Mouse (Mus musculus) mesoderm, embryonic 11.5 days (tissue): ENCODE results near the gene Hoxb9.
A peak's percentile ranks its signal among the peaks of the same experiment; 100 is the strongest.

Experiments
- DNase-seq: peaks from one replicate; pipeline ENCODE4 v3.0.0-alpha.2; 2012; ENCODE audit warnings: low read depth, low spot score

Gene Hoxb9

DNA sequence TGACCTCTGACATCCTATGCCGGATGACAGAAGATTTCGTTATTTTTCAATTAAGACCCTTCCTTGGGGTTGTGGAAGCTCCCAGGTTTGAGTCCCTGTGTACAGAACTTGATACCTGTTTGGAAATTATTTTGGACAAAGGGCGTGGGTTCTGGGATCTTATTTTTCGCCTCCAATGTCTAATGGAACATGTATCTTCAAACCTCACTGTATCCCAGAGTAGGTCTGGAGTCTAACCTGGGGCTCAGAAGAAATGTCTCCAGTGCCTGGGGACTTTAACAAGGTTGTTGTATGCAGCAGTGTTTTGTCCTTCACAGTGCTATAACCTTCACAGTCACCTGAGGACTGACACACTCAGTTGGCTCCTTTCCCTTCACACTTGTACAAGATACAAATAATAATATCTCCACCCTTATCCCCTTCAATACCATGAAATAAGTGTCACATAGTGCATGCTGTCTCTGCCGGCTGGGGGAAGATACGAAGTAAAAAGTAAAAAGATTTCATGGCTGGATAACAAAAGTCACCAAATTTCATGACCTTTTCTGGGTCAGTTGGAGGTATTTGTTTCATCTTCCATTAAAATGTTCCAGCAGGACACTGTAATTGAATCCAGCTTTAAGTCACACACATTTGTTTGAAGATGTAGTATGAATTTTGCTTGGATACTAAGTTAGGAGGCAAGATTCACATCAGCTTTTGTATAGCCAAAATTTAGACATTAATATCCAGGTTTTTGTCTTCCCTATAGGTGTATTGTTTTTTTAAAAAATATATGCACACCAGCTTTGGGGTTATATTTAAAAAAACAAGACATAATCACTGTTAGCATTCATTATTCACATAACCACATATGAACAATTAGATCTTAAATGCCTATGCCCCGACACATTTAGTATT is 4.0 kb upstream of the Hoxb9 start:
- no peak for DNase-seq

DNA sequence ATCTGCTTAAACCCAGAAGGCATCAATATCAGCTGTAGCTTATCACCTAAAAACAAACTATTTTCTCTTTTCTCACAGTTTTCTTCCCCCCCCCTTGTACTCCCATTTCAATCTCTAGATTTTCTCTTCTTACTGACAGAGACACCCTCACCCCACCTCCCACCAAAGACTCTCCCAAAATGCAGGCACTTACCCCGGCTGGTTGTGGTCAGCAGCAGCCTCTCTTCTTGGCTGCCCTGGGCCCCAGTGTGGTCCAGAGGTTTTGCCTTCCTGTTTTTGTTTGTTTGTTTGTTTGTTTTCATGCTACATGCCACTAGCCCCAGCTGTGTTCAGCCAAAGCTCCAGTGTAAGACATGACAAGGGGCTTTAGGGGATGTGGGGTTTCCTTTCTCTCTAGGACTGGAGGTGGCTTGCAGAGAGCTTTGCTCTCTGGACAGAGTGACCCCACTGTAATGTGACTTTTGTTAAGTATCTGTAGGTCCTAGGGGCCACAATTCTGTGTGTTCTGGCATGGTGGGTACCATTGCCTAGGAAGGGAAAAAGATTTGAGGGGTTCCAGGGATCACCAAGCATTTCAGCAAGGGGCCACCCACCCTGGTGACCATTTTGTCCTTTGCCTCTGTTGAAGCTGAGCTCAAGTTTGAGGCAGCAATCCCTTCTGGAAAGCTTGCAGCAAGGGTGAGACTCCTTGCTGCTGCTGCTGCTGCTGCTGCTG is 3.1 kb upstream of the Hoxb9 start:
- DNase-seq: no peak

DNA sequence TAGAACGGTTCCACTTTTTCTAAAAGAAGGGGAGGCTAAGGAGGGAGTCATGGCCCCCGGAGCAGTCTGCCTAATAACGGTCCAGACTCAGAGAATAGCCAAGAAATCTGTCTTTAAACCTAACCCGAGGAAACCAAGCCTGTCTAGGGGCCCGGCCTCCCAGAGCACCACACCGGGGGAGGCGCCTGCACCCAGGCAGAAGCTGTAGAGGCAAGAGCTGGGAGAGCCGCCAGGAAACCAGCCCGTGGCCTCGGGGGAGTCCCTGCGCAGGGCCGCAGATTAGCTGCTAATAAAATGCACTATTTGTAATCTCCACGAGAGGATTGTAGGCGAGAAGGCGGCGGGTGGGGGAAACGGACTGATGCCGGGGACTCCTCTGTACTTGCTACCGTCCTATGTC is 1.4 kb upstream of the Hoxb9 start:
- DNase-seq: no peak

DNA sequence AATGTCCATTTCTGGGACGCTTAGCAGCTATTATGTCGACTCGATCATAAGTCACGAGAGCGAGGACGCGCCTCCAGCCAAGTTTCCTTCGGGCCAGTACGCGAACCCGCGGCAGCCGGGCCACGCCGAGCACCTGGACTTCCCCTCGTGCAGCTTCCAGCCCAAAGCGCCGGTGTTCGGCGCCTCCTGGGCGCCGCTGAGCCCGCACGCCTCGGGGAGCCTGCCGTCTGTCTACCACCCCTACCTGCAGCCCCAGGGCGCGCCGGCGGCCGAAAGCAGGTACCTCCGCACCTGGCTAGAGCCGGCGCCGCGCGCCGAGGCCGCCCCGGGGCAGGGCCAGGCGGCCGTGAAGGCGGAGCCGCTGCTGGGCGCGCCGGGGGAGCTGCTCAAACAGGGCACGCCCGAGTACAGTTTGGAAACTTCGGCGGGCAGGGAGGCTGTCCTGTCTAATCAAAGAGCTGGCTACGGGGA is 319 bp downstream of the Hoxb9 start:
- DNase-seq: no peak

DNA sequence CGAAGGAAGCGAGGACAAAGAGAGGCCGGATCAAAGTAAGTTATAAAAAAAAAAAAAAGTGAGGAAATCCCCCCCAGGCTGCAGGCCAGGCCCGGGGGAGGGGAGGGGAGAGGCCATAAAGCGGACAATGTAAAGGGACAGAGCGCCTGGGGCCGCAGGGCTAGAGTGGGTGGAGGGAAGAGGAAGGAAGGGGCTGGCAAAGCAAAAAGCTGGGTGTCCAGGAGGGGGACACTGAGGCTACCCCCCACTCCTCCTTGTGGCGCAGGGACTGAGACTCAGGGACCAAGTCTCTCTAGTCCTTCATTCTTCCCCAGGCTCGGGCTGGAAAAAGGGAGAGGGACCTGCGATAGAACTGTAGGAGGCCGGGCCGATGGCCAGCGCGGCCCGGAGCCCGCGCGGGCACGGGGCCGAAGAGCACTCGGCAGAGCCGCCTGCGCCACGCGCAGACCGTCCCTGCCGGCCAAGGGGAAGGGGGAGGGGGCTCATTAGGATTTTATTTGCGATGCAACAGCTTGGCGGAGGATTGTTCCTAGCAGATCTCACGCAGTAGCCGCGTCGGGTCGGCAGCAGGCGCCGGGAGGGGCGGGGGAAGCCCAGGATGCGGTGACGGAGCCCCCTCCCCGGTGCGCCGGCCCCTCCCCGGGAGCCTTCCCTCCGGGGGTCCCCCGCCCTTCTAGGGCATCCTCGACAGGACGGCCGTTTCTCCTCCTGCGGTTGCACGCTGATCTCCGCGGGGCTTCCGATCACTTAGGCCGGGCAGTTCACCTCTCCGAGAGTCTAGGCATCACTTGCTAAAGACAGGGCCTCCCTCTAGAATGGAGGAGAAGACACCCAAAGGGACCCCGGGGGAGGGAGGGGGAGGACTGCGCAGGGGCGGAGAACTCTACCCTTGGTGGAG is 1.0 kb downstream of the Hoxb9 start:
- DNase-seq: no peak

DNA sequence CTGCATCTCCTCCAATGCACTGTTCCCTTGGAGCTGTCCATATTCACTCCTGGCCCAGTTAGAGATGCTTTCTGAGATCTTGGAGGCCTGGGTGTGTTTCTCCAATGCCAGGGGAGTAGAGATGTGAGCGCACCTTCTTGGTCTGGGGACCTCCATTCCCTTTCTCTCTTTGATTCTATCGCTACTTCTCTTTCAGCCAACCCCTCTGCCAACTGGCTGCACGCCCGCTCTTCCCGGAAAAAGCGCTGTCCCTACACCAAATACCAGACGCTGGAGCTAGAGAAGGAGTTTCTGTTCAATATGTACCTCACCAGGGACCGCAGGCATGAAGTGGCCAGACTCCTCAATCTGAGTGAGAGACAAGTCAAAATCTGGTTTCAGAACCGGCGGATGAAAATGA is 3.2 kb downstream of the Hoxb9 start:
- no peak for DNase-seq

DNA sequence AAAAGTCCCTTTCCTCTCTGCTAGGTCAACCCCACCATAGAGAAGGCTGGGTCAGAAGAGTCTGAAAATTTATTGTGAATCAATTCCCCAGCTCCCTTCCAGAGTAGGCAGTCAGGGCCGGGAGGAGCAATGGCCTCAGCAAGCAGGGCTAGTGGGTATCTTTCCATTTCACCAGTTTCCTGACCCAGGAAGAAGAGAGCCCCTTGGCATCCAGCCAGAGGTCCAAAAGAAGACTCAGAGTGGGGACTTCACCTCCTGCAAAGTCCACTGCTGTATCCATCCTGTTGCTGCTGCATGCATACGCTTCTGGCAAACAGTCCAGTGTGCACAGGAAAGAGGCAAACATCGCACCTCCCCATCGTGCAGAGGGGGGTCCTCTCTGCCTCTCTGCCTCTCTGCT is 4.6 kb downstream of the Hoxb9 start:
- DNase-seq: no peak

DNA sequence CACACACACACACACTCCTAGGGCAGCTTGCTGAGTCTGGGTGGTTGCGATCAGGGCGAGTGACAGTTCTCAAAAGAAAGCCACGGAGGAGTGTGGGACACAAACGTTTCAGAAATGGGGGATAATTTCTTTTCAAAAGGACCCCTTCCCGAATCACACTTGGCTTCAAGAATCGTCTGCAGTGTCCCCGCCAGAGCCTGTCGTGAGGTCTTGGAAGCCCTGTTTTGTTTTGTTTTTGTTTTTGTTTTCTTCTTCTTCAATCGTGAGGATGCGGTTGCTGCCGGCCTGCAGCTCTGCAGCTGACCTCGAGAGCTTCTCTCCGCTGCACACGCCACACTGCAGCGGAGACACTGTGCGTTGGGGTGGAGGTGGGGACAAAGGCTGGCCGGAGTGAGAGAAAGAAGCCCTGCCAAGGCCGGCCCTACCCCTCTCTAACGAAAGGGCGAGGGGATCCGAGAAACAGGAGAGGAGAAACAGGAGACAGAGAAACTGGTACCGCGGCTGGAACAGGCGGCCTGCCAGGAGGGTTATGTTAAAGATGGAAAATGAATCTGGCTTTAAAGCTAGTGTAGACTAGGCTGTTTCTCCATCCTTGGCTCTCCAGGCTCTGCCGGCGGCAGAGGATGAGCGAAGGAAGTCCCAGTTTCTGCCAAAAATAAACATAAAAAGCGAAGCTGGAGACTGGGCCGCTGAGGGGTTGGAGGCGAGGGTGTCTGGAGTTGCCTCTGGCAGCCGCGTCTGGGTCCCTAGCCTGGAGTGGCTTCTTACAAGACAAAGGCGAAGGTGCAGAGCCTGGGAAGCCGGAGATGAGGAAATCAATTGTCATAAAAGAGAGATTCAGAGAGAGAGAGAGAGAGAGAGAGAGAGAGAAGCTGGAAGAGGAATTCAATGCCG is 6.1 kb downstream of the Hoxb9 start:
- DNase-seq: no peak

DNA sequence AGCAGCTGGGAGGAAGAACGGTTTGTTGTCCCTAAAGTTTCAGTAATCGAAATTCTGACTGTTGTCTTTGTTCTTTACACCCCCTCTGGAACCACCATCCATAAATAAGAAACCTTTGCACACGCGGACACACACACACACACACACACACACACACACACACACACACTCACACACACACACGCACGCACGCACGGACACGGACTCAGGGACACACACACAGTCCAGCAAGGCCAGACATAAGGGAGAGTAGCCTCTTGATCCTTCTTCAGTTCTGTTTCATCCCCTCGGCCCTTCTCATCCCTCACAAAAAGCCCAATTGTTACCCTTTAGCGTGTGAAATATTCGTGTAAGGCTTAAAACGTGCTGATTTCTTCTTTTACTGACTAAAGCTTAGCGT is 7.1 kb downstream of the Hoxb9 start:
- no peak for DNase-seq

DNA sequence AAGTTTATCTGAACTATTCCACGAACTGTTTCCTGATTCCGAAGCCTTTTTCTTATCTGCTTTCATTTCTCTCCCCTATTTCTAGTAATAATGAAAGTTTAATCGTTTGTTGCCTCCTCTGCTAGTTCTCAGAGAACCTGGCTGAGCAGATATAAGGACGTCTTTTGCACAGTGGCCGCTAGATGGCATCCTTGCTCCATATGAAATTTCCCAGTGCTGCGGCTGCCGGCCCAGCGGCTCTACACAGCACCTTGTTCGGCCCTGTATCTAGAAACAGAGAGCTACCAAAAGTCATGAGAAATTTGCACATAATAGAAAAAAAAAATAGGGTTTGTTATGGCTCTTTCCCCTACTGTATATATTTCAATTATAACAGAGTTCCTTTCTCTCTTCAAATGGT is 7.5 kb downstream of the Hoxb9 start:
- peak; percentile 93 for DNase-seq

DNA sequence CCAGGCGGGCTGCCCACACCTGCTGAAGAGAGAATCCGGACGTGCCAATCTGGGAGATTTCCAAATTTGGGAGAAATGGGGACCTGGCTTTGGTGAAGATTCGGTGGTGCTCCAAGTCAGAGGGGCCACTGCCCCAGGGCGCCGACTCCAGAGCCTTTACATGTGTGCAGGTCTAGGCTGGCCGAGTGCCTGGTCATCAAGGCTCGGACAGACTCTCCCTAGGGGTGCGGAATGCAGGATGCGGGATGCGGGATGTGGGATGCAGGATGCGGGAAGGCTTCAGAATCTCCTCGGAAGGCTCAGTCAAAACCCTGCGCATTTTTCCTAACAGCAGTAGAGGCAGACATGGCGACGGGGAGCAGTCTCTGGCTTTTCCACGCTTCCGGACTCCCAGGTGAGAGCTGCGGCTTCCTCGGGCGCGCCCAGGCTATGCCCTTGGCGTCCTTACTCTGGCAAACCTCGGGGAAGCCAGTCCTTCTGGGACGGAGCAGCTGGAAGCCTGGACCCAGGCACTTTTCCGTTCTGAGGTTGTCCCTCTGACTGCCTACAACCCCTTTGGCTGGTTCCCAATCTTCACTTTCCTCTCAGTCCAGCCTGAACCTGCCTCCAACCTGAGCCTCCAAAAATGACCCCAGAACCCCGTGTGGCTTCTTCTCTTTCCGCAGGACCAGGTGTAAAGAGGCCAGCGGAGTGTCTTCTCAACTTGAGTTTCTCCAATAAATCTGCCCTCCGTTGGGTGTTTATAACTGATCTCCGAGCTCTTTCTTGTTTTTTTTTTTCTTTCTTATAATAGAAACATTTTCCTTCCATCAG is 8.4 kb downstream of the Hoxb9 start:
- no peak for DNase-seq

DNA sequence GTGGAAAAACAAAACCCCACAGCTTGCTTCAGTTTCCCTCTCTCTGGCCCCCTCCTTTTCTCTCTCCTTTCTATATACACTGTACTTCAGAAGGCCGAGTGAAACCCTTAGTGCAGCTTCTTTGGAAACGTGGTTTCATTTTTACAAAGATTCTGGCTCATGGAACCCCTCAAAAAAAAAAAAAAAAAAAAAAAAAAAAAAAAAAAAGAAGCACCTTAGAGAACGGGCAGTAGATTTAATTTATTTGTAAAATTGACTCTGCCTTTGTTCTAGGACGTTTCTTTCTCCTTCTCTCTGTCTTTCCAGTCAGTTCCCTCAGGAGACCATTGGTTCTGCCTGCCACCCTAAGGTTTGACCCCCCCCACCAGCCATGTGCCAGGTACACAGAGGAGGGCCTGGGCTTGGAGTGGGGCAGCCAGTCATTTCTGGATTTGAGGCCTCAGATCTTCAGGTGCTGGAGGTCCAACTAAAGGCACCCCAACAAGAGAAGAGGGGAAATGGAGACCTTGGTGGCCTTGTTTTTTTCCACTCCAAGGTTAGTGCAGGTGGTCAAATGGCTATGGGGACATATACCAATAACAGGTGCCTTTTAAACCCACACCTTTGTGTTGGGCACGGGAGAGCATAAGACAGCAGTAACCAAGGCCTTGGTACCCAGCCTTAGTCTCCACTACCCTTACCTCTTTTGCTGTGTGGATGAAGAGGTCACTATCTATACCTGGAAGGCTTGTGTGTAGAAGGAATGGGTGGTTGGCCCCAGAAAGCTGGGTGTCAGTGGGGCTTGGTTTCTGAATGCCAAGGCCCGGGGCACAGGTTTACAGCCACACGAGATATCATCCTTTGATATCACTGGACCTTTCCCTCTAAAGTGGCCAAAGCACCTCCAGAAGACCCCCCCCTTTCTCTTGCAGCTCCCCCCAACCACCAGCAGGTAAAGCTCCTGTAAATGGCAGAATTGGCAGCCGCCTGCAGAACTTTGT is 9.4 kb downstream of the Hoxb9 start:
- DNase-seq: no peak

DNA sequence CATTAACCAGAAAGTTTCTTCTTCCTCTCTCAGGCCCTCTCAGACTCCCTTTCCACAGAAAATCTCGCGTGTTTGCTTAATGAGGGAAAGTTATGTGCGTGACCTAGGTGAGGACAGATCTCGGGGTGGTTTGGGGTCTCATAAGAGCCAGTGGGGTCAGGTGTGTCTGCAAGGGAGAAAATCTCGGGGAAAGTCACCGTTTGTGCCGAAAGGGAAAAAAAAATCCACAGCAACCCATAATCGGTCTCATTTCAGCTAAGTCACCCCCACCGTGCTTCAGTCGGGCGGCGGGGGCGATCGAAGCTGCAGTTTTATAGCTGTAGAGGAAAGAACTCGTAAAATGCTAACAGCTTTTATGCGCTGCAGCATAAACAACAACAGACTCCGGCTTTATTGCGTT is 10.1 kb downstream of the Hoxb9 start:
- no peak for DNase-seq

DNA sequence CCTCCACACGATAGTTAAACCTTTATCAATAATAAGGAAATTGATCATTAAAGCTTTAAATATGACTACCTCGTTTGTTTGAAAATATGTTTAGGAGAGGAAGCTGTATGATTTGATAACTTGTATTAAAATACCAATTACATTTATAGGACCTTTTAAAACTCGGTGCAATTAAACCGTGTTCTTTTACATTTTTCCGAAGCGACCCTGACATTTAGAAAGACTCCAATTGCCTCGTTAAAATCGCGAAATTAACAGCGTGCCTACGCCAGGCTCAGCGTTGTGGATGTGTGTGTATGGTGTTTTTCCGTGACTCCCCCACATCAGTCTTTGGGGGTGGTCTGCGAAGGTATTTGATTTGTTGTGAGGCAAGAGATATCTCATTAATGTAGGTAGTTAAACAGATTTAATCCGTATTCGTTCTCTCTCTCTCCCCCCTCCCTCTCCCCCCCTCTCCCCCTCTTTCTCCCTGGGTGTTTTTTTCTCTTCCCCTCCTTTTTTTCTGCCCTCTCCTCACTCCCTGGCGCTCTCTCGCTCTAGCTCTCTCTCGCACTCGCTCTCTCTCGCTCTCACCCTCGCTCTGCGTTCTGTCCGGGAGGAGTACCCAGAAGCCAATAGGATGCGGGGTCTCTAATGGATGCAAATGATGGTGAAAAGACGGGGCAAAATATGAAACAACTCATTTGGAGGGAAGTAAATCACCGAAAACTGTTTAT is 10.8 kb downstream of the Hoxb9 start, which contains the start of gene Hoxb8:
Gene Hoxb8, plus strand, starts transcription at position 51 of the 716 bp plus-strand sequence.
- DNase-seq: peak; percentile 86

DNA sequence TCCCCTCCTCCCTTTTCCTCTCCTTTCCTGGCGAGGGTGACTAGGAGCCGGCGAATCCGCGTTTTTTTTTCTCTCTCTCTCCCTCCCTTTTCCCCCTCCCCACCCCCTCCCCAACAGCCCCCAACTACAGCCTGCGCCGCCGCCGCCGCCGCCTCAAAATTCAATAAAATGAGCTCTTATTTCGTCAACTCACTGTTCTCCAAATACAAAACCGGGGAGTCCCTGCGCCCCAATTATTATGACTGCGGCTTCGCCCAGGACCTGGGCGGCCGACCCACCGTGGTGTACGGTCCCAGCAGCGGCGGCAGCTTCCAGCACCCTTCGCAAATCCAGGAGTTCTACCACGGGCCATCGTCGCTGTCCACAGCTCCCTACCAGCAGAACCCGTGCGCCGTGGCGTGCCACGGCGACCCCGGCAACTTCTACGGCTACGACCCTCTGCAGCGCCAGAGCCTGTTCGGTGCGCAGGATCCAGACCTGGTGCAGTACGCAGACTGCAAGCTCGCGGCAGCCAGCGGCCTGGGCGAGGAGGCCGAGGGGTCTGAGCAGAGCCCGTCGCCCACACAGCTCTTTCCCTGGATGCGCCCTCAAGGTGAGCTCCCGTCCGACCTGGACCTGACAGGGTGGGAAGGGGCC is 11.7 kb downstream of the Hoxb9 start:
- DNase-seq: no peak

DNA sequence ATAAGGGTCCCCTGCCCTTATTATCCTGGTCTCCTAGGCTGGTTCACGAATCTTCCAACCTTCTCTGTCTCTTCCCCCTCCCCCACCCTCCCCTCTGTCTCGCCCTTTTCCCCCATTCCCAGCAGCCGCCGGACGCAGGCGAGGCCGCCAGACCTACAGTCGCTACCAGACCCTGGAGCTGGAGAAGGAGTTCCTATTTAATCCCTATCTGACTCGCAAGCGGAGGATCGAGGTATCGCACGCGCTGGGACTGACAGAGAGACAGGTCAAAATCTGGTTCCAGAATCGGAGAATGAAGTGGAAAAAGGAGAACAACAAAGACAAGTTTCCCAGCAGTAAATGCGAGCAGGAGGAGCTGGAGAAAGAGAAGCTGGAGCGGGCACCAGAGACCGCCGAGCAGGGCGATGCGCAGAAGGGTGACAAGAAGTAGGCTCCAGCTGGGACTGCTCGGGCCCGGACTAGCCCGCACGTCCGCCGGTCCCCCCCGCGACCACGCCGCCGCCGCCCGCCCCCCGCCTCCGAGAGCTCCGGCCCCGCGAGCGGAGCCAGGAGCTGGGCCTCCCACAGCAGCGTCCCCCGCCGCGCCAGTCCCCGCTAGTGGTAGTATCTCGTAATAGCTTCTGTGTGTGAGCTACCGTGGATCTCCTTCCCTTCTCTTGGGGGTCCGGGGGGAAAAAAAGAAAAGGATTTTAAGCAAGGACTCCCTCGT is 12.9 kb downstream of the Hoxb9 start:
- DNase-seq: no peak
